Mouse (Mus musculus) B cell, adult 2 months (primary cell): ENCODE results near the gene Agbl1.
"Not testable (repeated sequence)": the region's sequence is repeated elsewhere in the genome, so short reads cannot be mapped to it uniquely, and the experiment has no call there.

ENCODE experiments used
- DNase-seq, 2 experiments: peaks; one replicate each; pipeline ENCODE4 v3.0.0; 2022

Agbl1 gene

DNA sequence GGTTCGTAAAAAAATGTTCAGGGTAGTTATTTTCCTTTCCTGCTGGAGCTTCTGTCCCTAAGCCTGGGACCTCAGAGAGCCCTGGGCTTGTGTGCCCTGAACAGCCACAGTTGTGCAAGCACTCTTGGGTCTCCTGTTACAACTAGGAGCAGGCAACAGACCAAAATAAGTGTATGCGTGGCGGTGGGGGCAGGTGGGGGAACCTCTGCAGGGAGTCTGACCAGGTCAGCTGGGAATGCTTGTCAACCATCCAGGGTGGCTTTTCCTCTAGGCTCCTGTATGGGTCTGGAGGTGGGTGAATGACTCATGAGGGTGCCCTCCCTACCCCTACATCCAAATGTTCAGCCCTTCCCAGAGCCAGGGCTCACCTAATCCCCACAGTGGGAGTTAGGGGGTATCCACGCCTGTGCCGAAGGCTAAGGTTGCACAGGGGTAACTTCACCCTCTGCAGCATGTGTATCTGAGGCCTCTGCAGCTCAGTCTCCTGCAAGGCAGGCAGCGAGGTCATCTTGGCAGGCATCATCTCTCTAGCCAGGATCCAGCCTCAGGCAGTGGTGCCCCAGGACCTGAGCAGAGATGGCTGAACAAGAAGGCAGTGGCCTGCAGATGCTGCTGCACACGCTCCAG is at the start of gene Agbl1:
Agbl1 (plus strand) TSS at position 577 of the 627 bp plus-strand sequence.
- DNase-seq: no peak

DNA sequence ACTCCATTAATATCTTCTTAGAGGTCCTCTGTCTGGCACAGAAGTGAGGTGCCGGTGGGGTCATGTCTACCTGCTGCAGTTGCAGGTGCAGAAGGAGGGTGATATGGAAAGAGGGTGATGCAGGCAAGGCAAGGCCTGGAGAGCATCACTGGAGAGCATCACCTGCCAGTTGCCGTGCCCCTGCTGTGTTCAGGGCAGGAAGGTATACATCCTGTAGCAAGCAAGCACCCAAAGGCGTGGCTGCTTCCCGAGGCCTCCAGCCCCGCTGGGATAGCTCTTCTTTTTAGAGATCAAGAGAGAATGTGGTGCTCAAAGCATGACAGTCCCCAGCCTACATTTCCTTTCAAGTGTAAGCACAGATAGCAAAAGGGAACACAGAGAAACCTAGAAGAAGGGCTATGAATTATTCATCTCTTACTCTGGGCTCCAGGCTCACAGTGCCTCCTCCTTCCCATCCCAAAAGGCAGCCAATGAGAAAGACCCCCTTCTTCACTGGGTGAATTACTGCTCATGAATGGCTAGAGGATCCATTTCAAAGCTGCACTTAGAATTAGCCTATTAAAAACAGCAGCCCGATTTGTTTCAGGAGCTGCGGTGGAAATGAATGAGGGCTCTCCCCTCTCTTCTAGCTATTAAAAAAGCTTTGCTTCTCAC is 44.6 kb upstream of the Agbl1 start:
- no peak for DNase-seq

DNA sequence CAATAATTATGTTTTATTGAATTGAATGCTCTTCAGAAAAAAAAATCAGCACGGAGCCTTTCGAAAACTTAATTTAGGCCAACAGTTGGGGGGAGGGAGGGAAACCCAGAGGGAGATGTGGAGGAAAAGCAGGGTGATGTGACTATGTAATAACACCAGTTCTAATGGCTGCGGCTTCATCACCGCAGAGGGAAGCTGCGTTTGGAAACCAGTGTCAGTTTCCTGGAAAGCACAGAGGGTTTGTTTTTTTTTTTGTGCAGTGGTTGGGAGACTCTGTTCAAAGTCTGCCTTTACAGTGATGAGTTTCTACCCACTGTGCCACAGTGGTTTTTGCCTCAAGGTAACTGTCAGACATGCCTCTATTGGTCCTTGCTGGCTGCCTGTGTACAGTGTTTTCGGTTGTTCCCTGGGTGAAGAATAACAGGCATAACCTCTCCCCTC is 44.0 kb upstream of the Agbl1 start:
- DNase-seq: no peak

DNA sequence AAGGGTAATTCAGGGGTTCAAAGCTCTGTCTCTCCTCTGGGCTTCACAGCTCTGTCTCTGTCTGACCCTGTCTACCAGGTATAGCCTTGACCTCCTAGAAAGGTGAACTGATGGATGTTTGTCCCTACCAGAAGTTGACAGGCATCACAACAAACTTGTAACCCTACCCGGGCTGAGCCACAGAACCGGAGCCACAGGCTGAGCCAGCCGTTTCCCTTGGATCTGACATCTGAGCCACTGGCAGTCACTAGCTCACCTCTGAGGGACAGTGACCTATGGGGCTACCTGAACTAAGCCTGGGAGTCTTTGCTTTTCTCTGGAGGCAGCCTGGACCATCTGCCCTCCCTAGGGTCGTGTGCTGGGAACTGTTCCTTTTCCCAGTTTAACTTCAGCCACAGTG is 11.1 kb upstream of the Agbl1 start:
- DNase-seq: no peak

DNA sequence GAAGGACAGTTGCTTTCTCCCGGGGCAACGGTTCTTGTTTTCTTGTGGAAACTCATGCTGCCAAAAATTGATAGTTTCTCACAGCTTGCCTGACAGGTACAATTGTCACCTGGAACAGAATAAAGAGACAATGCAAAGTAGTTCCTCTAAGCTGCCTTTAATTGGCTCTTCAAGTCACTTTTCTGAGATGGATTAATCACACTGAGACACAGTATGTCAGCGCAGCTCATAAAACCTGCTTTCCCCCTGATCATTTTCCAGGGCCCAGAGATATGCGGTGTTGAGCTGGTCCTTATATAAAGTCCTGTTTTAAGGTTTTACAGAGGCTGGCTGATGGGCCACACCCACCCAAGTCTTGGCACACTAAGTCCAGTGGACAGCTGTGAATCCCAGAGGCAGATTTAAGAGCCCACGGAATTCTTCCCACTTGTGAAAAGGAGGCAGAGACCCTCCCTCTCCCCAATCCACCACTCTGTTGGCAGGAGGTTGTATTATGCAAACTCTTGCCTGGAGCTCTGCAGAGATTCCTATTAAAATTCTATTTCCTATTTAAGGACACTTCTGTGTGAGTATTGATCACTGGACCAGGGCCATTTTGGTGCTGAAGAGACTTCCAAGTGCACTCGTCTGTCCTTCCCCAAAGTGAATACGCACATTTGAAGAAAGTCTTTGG is 9.8 kb upstream of the Agbl1 start:
- DNase-seq: no peak

DNA sequence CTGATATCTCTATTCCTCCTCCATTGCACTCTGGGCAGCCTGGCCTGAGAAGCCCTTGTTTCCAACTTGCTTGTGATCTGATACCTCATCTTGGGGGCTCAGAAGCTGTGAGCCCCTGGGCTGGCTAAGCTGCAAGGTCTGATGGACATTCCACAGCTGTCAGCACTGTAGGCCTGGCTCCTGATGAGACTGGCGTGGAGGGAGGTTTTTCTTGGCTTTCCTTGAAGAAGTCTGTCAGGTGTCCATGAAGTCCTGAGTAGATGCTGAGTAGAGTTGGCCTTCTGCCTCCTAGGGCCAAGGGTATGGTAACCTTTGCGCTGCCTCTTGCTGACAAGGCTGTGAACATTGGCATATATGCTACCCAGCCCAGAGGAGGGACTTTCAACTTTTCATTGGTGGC is 7.0 kb upstream of the Agbl1 start:
- DNase-seq: no peak

DNA sequence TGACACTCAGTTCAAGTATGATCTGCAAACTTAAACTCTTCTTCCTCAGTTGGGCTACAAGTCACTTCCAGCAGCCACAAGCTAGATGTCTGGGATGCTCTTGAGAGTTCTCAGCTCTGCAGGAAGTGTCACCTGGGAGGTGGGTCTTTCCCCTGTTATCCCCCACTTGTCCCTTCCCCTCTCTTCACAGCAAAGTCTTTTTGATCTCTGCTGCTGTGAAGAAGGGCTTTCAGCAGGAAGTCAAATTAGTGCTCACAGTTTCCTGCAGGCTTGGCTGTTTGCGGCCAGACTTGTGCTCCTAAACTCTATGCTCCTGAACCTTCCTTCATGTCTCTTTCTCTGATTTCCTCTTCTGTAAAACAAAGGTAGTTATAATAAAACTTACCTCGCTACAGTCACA is 806 bp upstream of the Agbl1 start:
- no peak for DNase-seq

DNA sequence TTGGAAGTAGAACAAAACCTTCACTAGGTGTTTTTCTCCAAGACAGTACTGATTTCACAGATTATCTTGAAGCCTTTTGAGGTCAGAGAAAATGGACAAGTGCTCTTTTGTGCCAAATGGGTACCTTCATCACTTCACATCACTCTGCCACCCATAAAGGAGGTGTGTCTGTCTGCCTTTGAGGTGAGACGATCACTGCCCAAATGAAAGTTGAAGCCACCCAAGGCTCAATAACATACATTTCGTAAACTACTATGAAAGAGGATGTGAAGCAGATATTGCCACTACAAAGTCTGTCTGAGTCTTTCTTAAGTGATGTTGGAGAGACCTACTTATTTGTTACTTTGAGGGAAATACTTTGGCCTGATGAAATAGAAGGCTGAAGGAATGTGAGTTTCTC is 4.6 kb downstream of the Agbl1 start:
- DNase-seq: no peak

DNA sequence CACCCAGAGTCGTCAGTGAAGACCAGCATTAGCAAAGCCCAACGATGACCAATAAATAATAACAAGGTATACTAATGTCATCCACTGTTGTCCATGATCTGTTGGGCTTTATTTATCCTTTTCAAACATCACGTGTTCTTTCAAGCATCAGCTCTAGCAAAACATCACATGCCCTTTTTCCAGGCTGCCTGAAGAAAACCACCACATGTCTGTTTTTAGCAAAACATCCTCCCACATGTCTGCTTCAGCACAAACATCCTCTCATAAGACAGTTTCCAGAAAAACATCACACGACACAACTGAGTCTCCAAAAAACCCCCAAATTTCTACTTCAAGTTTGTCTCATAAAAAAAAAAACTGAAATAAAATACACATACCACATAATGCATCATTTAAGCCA is 7.8 kb downstream of the Agbl1 start:
- no peak for DNase-seq

DNA sequence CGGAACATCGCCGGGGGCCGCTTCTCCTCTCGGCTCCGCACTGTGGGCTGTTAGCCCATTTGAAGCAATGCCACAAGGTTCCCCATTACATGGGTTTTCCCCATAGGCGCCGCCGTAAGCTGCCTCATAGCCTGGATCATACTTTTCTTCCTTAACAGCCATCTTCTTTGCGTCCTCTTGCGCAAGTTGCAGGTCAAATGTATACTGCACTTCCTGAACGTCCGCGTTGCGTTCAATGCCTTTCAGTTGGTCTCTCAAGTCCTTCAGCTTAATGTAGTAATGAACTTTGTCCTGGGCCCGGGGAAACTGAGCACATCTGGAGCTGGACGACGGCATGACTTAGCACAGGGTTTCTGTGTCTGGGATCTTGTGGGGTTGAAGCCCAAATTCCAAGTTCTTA is 15.2 kb downstream of the Agbl1 start:
- not testable (repeated sequence) for DNase-seq

DNA sequence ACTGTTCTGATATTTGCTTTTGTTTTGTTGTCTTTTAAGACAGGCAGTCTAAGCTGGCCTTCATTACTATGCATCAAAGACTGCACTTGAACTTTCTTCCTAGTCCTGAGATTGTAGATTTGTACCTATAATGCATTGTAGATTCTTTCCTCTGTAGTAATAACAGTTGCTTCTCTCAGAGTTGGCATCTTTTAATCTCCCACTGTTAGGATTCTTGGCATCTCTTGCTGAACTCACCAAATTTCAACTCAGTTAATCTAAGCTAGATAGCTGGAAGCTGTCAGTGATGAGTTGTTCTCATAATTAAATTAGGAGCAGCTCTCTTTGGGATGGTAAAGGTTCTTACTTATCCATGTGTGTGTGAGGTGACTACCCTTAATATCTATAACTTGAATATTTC is 45.4 kb downstream of the Agbl1 start:
- no peak for DNase-seq

DNA sequence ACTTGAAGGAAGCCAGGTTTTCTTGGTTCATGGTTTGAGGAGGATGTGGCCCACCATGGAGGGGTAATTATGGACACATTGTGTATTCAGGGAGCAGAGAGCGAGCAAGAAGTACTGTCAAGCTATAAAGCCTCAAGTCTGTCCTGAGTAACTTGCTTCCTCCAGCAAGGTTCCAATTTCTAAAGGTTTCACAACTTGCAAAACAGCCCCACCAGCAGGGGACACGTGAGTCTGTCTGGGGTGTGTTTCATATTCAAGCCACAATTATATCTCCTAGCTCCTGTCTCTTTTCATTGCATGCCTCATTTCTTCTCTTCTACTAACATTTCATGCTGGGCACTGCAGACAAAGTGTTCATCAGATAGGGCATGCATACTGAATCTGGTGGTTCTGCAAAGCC is 53.1 kb downstream of the Agbl1 start:
- DNase-seq: no peak

DNA sequence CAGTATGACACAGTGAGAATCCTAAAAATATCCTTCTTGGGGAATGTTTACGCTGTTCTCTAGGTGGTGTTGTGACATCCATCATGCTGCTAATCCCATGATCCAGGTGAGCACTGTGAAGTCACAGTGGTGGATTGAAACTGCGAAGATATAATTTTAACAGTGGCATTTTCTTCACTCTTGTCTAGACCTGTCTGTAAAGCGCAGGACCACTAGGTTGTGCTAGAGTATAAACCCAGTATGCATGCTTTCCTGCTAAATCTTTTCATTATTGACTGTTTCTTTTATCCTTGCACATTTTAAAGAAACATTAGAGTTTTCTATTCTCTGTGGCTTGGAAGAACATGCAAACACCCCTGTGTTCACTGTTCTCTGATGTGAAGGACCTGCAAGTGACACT is 57.8 kb downstream of the Agbl1 start:
- no peak for DNase-seq

DNA sequence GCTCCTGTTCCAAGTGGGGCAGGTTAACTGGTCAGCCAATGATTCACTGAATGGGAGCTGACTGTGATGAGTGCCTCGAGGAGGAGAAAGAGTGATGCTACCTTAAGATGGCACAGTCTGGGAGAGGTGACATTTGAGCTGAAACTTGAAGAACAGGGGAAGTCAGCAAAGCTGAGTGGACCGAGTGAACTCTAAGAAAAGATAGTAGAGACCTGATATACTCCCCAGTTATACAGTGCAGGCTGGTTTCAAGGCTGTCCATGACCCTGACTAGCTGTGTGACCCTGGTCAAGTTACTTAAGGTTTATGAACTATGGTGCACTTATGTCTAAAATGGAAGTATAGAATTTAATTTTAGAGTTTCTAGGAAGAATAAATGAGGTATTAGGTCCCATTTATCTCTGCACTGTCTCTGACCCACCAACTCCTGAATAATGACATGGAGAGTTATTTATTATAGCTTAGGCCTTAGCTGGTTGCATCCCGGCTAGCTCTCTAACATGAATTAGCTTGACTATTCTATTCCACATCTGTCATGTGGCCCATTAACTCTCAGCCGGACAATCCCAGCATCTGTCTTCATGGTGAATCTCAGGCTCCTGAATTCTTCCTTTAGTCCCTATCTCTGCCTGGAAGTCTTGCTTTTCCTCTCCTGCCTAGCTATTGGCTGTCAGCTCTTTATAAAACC is 92.3 kb downstream of the Agbl1 start:
- no peak for DNase-seq

DNA sequence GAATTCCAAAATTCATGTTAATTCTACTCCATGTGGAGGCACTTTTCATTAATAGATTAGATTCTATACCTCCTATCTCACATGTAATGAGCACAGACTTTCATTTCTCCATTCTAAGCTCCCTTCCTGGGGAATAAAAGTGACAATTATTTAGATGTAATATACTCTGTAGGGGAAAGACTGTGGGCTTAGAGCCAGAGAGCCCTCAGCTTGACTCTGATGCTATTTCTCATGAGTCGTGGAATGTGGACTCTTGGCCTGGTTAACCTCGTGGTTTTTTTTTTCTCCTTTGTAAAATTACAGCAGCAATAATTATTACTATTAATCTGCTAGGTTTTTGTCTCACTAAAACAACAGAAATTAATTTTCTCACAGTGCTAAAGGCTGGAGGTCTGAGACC is 96.4 kb downstream of the Agbl1 start:
- DNase-seq: no peak

DNA sequence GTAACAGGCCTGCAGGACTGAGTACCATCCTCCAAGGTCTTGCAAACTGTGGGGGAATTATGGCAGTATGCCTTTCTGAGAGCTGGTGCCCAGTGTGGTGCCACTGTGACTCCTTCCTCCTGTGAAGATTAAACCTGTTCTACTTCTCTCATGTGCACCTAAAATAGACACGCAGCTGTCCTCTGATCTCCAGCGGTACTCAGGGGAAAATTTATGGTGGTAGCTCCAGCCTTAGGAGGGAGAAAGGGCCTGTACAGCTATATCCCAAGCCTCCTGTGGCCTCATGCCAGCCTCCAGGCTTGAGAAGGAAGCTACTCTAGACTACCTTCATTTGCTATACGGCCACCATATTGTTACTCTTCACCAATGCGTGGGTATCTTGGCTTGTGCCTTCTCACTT is 109.6 kb downstream of the Agbl1 start:
- DNase-seq: no peak

DNA sequence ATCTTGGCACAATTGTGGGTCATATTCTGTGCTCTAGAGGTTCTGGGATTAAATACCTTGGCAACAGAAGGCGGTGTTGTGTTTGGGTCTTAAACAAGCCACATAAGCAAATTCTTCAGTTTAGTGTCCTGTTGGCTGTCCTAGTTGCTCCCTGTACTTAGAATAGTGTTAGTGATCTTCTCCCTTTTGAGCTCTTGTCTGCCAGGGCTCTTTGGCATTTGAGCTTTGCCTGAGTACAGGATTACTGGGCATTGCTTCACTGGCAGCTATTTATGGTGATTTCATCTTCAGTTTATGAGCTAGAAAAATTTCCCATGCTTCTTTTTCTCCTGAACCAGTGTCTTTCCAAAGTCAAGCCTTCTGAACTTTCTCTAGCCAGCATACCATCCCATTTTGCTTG is 111.9 kb downstream of the Agbl1 start:
- no peak for DNase-seq

DNA sequence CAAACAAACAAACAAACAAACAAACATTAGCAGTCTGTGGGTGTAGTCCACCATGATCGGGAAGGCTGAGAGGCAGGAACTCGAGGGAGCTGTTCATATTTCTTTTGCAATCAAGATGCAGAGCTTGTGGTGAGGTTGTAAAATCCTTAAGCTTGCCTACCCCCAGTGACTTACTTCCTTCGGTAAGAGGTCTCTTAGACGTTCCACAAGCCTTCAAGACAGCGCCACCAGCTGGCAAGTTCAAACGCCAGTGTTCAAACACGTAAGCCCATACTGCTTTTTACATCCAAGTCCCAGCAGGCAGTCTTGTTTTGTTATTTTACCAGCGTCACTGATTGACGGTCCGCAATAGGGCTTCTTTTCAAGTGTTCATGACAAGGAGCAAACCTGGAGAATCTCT is 123.8 kb downstream of the Agbl1 start:
- DNase-seq: no peak

DNA sequence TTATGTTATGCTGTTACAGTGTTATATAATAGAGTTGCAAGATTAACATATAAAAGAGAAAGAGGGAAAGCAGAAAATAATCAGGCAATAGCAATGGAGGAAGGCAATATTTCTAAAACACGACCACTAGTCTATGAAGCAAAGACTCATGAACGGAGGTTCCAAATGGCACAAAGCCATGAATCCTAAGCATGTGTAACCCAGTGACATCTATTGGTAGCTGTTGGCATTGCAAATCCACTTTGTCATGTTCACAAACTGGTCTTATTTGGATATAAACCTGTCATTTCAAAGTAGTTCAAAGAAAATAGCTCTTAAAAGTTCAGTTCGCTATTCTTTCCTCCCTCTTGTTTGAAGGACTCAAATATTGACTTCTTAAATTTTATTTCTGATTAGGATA is 124.8 kb downstream of the Agbl1 start:
- no peak for DNase-seq

DNA sequence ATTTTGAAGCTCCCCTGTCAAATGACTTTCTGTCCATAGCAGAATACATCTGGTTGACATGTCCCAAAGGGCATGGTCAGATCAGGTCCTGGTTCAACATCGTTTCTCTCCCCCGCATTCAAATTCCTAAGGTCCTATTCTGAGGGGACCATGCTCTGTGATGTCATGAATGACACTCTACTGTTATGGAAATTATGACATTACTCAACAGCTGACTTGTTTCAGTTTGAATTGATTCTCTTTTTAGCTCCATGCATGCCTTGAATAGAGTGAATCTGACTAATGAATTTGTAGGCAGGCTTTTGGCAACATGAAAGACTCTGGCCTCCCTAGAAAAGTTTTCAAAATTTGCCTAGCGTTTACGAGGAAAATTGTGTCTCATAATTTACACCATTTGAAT is 141.6 kb downstream of the Agbl1 start:
- DNase-seq: no peak

DNA sequence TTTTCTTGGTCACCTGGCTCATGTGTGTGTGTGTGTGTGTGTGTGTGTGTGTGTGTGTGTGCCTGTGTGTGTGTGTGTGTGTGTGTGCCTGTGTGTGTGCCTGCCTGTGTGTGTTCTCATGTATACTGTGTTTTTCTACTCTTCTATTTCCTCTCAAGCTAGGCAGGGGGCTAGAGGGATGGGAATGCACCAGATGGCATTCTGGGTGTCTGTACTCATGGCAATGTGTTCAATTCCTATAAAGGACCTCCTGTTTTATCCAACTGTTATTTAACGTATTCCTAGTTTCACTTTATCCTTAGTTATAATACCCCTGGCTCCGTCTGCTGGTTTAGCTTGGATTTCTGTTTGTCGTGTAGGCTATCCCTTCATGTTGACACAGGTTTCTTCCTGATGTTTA is 149.8 kb downstream of the Agbl1 start:
- no peak for DNase-seq

DNA sequence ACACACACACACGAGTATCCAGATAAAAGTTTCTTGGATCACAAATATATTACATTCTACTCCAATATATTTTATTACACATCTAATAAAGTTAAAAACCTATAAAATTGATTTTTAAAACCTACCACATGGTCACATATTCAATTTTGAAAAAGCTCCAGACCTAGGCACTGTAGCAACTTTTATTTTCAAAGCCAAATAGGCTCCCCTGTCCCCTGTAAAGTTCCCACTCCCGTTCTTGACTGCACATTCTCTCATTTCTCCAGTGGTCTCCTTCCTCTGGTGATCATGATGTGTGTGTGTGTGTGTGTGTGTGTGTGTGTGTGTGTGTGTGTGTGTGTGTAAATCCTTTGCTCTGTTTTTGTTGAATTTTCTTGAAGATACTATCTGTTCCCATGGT is 152.3 kb downstream of the Agbl1 start:
- DNase-seq: no peak

DNA sequence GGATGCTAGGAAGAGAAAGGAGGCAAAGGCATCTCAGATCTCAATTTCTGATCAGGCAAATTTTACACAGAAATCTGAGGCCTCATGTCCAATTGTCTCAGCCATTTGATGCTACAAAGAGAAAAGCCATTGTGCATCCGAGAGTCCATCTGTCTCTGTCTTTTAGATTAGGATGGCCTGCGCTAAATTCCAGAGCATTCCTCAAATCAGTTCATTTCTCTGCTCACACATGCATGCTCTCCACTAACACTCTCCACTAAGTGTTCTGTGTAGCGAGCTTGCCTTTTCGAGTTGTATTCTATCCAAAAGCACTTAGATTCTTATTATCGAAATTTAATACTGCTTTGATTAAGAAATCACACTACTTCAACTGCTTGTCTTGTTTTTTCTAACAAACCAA is 159.6 kb downstream of the Agbl1 start:
- DNase-seq: no peak
